23 mouse cellular contexts compared by ENCODE assay signal in genomic region chr15:46849545-46849944, GRCm38 (mm10).
"Had no signal": no experiment of that assay in that cellular context is flagged by ENCODE, and none has a peak within 500 bp of the region (broad histone marks: within the 10 kb centered on the region; RNA-seq: fewer than 3 reads in every experiment).

No protein-coding gene starts in this region.

- ATAC-seq: liver, postnatal 0 days; lung, postnatal 0 days; midbrain, embryonic 15.5 days had no signal

- H3K9me3 ChIP-seq: limb, embryonic 12.5 days; limb, embryonic 15.5 days; midbrain, embryonic 12.5 days; midbrain, embryonic 15.5 days; neural tube, embryonic 12.5 days; neural tube, embryonic 15.5 days had no signal

- H3K27me3 ChIP-seq: limb, embryonic 12.5 days; limb, embryonic 15.5 days; midbrain, embryonic 12.5 days; midbrain, embryonic 15.5 days; neural tube, embryonic 12.5 days; neural tube, embryonic 15.5 days had no signal

- H3K4me1 ChIP-seq: limb, embryonic 12.5 days; limb, embryonic 15.5 days; midbrain, embryonic 12.5 days; midbrain, embryonic 15.5 days; neural tube, embryonic 12.5 days; neural tube, embryonic 15.5 days had no signal

- H3K4me3 ChIP-seq: layer of hippocampus, adult 2 months; limb, embryonic 12.5 days; limb, embryonic 15.5 days; midbrain, embryonic 12.5 days; midbrain, embryonic 15.5 days; neural tube, embryonic 12.5 days; neural tube, embryonic 15.5 days had no signal

- H3K9ac ChIP-seq: limb, embryonic 12.5 days; limb, embryonic 15.5 days; liver, embryonic 14.5 days; liver, postnatal 0 days; lung, embryonic 14.5 days; midbrain, embryonic 12.5 days; midbrain, embryonic 15.5 days; neural tube, embryonic 12.5 days; neural tube, embryonic 15.5 days had no signal

- DNase-seq: kidney, adult 18-20 months; kidney, adult 9 months; kidney, postnatal 14 days; kidney, postnatal 4 days; left cerebral cortex, postnatal 4 days; liver, postnatal 0 days; lung, embryonic 14.5 days; right cerebral cortex, adult 18-20 months; right cerebral cortex, postnatal 14 days; right cerebral cortex, postnatal 4 days; thymus, postnatal 36 days had no signal

- H3K36me3 ChIP-seq: limb, embryonic 12.5 days; limb, embryonic 15.5 days; midbrain, embryonic 12.5 days; midbrain, embryonic 15.5 days; neural tube, embryonic 12.5 days; neural tube, embryonic 15.5 days had no signal

- H3K4me2 ChIP-seq: limb, embryonic 12.5 days; limb, embryonic 15.5 days; liver, embryonic 11.5 days; lung, embryonic 14.5 days; midbrain, embryonic 12.5 days; midbrain, embryonic 15.5 days; neural tube, embryonic 12.5 days; neural tube, embryonic 15.5 days had no signal

- H3K27ac ChIP-seq: layer of hippocampus, adult 2 months; limb, embryonic 12.5 days; limb, embryonic 15.5 days; liver, embryonic 14.5 days; macrophage; midbrain, embryonic 12.5 days; midbrain, embryonic 15.5 days; neural tube, embryonic 12.5 days; neural tube, embryonic 15.5 days; stomach, postnatal 0 days had no signal
